Mouse (Mus musculus) liver, adult 2 months (tissue): Measurements from ENCODE around the gene Hrh1.

ENCODE experiments used
- CTCF ChIP-seq: fragments of 200-500 bp; IDR thresholded peaks from 2 replicates; pipeline ENCODE4 v1.5.1; 2011; ENCODE audit warnings: low read depth, low read length, control low read depth
- POLR2A ChIP-seq: fragments of 200-500 bp; IDR thresholded peaks from 2 replicates; pipeline ENCODE4 v1.6.1; 2011; ENCODE audit warnings: low read length, control low read depth; ENCODE audit not compliant: insufficient read depth; ENCODE audit errors: extremely low read depth

GRCm38 (mm10) chr6:114428831-114429230, 31.1 kb downstream of the Hrh1 start:
- no peak for TF ChIP-seq CTCF
- no peak for TF ChIP-seq POLR2A
